Mouse (Mus musculus): ENCODE data around the gene Kcnn1.

- TF ChIP-seq POLR2A (IDR thresholded peaks at IDR 0.05; ENCODE audit: low read depth, low read length) (no peak), CTCF (IDR thresholded peaks at IDR 0.05; ENCODE audit: extremely low read depth, insufficient read length, insufficient replicate concordance, low read depth, low read length) (no peak)
Measured at GRCm38 (mm10) chr8:70887669-70888068, 24.6 kb upstream of the Kcnn1 start.

All from small intestine, adult 2 months (tissue).